Mouse (Mus musculus): ENCODE measurements around the gene Rusc1.

DNA sequence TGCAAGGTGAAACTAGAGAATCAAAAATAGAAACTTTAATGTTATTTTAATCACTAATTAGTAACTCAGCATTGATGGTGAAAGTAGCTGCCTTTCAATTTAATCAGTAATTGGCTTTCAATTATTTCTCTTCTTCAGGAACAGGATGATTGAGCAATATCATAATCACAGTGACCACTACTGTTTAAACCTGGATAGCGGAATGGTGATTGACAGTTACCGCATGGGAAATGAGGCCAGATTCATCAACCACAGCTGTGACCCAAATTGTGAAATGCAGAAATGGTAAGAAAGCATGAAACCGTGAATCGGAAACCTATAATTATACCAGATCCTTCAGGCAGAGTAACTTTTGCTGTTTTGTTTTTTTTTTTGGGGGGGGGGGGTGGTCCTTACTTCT, 49.8 kb downstream of the Rusc1 start:
- no peak for TF ChIP-seq CTCF (IDR thresholded peaks at IDR 0.05; ENCODE audit: insufficient read depth, low read depth, low read length)
- TF ChIP-seq POLR2A (IDR thresholded peaks at IDR 0.05; ENCODE audit: insufficient read depth, low read depth, low read length) = no peak

All from olfactory bulb, adult 2 months (tissue).